Mouse (Mus musculus) ES-E14 (cell line): ENCODE measurements at regions not wholly inside any gene's neighbourhood (a gene's known extent, or its start where the extent isn't known, plus 50 kb on each side); places are given as distances from the start of the nearest gene placed in this dataset.

ENCODE experiments used
- HCFC1 ChIP-seq: IDR thresholded peaks from 2 replicates; pipeline ENCODE4 v1.6.1; 2012; ENCODE audit warnings: low read length, inconsistent platforms, borderline replicate concordance; ENCODE audit not compliant: insufficient read depth
- MAFK ChIP-seq: IDR thresholded peaks from 2 replicates; pipeline ENCODE4 v1.6.1; 2014; ENCODE audit warnings: mild to moderate bottlenecking, low read depth, low read length, inconsistent platforms; ENCODE audit not compliant: insufficient read depth

- no peak for TF ChIP-seq MAFK
- no peak for TF ChIP-seq HCFC1
Observed at GRCm38 (mm10) chr6:94804284-94804815, 104.4 kb upstream of the Lrig1 start.
